Mouse (Mus musculus): ENCODE measurements around the gene Aldh4a1.

DNA sequence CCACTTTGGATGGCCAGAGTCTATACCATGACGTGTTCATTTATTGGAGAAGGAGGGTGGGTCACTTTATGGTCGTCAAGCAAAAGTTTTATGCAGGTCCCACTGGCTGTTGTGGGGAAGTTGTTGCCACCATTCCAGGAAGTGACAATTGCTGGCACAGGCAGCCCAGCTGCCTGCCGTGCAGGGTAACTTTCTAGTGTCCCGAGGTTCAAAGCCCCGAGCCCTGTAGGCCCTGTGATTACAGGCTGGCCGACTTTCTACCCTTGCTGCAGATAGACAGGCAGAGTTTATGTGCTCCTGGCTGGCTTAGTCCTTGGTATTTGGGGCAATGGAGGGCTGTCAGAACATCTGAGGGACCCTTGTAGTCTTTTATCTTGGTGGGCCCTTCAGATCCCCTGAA, 43.2 kb upstream of the Aldh4a1 start:
- no peak for TF ChIP-seq HCFC1 (IDR thresholded peaks at IDR 0.05; ENCODE audit: borderline replicate concordance, insufficient read depth, low read length)
- TF ChIP-seq MAFK (IDR thresholded peaks at IDR 0.05; ENCODE audit: insufficient read depth, low read depth, low read length) = no peak
